Mouse (Mus musculus): ENCODE results near the gene Tbx2.

GRCm38 (mm10) chr11:85833081-85833521, 750 bp downstream of the Tbx2 start:
- TF ChIP-seq POLR2A (IDR thresholded peaks at IDR 0.05; ENCODE audit: insufficient read length, low read depth) (no peak), USF1 (IDR thresholded peaks at IDR 0.05; ENCODE audit: low read depth) (no peak), MYOD1 (IDR thresholded peaks at IDR 0.05; ENCODE audit: control insufficient read depth in 1 of 3, insufficient read length in 2 of 3, low read depth in 2 of 3) (peak in 1 of 3 experiments; percentile 19), E2F4 (IDR thresholded peaks at IDR 0.05; ENCODE audit: insufficient read depth) (no peak), POLR2AphosphoS2 (IDR thresholded peaks at IDR 0.05; ENCODE audit: insufficient read length, low read depth) (no peak), MAX (IDR thresholded peaks at IDR 0.05; ENCODE audit: low read depth) (no peak)

All from myocyte (in vitro differentiated cells).